Comparison of ENCODE assay signal across 22 mouse cellular contexts in genomic region chr9:40263874-40264273, GRCm38 (mm10). TPM values are rescaled to one million over a fixed set of nuclear protein-coding genes. Genes with fewer than 3 reads are reported as not detected.
"Had no signal": no experiment of that assay in that cellular context is flagged by ENCODE, and none has a peak within 500 bp of the region (broad histone marks: within the 10 kb centered on the region; RNA-seq: fewer than 3 reads in every experiment).

No protein-coding gene starts in this region.

- H3K27ac ChIP-seq: limb, embryonic 12.5 days; limb, embryonic 15.5 days; liver, embryonic 13.5 days; midbrain, embryonic 12.5 days; midbrain, embryonic 15.5 days; neural tube, embryonic 13.5 days; stomach, embryonic 15.5 days had no signal

- H3K9ac ChIP-seq: limb, embryonic 12.5 days; limb, embryonic 15.5 days; liver, embryonic 13.5 days; lung, embryonic 14.5 days; midbrain, embryonic 12.5 days; midbrain, embryonic 15.5 days; neural tube, embryonic 13.5 days; stomach, embryonic 15.5 days had no signal

- DNase-seq: kidney, adult 11 months; kidney, adult 9 months; kidney, postnatal 14 days; kidney, postnatal 4 days; left cerebral cortex, postnatal 4 days; liver, embryonic 13.5 days; lung, embryonic 14.5 days; lung, postnatal 36 days; retina, postnatal 1 day; right cerebral cortex, postnatal 25 days; spleen, adult 18-20 months; thymus, postnatal 25 days had no signal

- ATAC-seq: lung, postnatal 0 days; midbrain, embryonic 15.5 days had no signal

- H3K4me1 ChIP-seq: liver, embryonic 13.5 days had no signal

- H3K4me3 ChIP-seq: limb, embryonic 12.5 days; limb, embryonic 15.5 days; liver, embryonic 13.5 days; midbrain, embryonic 12.5 days; midbrain, embryonic 15.5 days; myocyte; neural tube, embryonic 13.5 days; stomach, embryonic 15.5 days had no signal

- H3K27me3 ChIP-seq: midbrain, embryonic 15.5 days; neural tube, embryonic 13.5 days had no signal

- H3K9me3 ChIP-seq: limb, embryonic 12.5 days; limb, embryonic 15.5 days; liver, embryonic 13.5 days; midbrain, embryonic 12.5 days; midbrain, embryonic 15.5 days; neural tube, embryonic 13.5 days; stomach, embryonic 15.5 days had no signal

- H3K36me3 ChIP-seq: limb, embryonic 12.5 days; limb, embryonic 15.5 days; liver, embryonic 13.5 days; midbrain, embryonic 12.5 days; midbrain, embryonic 15.5 days; neural tube, embryonic 13.5 days; stomach, embryonic 15.5 days had no signal

- H3K4me2 ChIP-seq: limb, embryonic 12.5 days; limb, embryonic 15.5 days; liver, embryonic 13.5 days; lung, embryonic 14.5 days; midbrain, embryonic 12.5 days; midbrain, embryonic 15.5 days; neural tube, embryonic 13.5 days; stomach, embryonic 15.5 days had no signal

RNA-seq across cellular contexts. Expression of gene Scn3b, which starts 5.1 kb away (rescaled TPM):
- total RNA-seq: monocyte, adult 5-6 weeks; neutrophil, adult 5-6 weeks had no signal
